Mouse (Mus musculus) CH12.LX (cell line): ENCODE measurements at regions not wholly inside any gene's neighbourhood (a gene's known extent, or its start where the extent isn't known, plus 50 kb on each side); places are given as distances from the start of the nearest gene placed in this dataset.

Experiments used
- DNase-seq: peaks from one replicate; pipeline ENCODE4 v3.0.0-alpha.2; 2013; ENCODE audit errors: extremely low read depth
- H3K27ac ChIP-seq: 2 replicates; pipeline ENCODE4 v1.5.1; 2012; ENCODE audit warnings: low read depth, mild to moderate bottlenecking, control low read depth, moderate library complexity; ENCODE audit not compliant: insufficient read depth
- H3K27me3 ChIP-seq: replicated peaks from 2 replicates; pipeline ENCODE3; 2012; ENCODE audit warnings: inconsistent platforms
- H3K36me3 ChIP-seq, 2 experiments: replicated peaks in 1 of 2; 2 replicates each; pipeline versions ENCODE3 to v1.6.1; 2012; ENCODE audit warnings: inconsistent platforms in 1 of 2, low read length in 1 of 2, mild to moderate bottlenecking in 1 of 2, mixed read lengths in 1 of 2, moderate library complexity in 1 of 2; ENCODE audit not compliant: control insufficient read depth in 1 of 2, insufficient read depth in 1 of 2
- H3K4me1 ChIP-seq, 2 experiments: 2 replicates each; pipeline ENCODE4 v1.6.1; 2012; ENCODE audit warnings: inconsistent platforms in 1 of 2, moderate library complexity in 1 of 2; ENCODE audit not compliant: insufficient read depth in 2 of 2, control insufficient read depth in 1 of 2
- H3K4me2 ChIP-seq: 2 replicates; pipeline ENCODE4 v1.6.1; 2012; ENCODE audit warnings: low read depth, mild to moderate bottlenecking, control low read depth; ENCODE audit not compliant: poor library complexity, insufficient read depth, severe bottlenecking
- H3K4me3 ChIP-seq, 3 experiments: fragments of 150-350 bp in 1 of 3; sonication (generic) in 1 of 3; replicated peaks in 1 of 3; 2 replicates each; pipeline versions ENCODE3 to v1.5.1; 2011 to 2012; ENCODE audit warnings: low read depth in 2 of 3, low read length in 2 of 3, mild to moderate bottlenecking in 2 of 3, moderate library complexity in 2 of 3, control low read depth in 1 of 3, improper control_type of control experiment in 1 of 3, inconsistent platforms in 1 of 3, mixed read lengths in 1 of 3; ENCODE audit not compliant: poor library complexity in 1 of 3
- H3K79me2 ChIP-seq: replicated peaks from 2 replicates; pipeline ENCODE4 v1.6.1; 2012; ENCODE audit warnings: mild to moderate bottlenecking, moderate library complexity; ENCODE audit not compliant: control insufficient read depth, poor library complexity, insufficient read depth, severe bottlenecking; ENCODE audit errors: extremely low read depth
- H3K9ac ChIP-seq: 2 replicates; pipeline ENCODE4 v1.6.1; 2012; ENCODE audit warnings: low read depth, mild to moderate bottlenecking, control low read depth, moderate library complexity; ENCODE audit not compliant: insufficient read depth
- H3K9me3 ChIP-seq: replicated peaks from 2 replicates; pipeline ENCODE3; 2012; ENCODE audit warnings: low read length, inconsistent platforms, mixed read lengths
- CHD2 ChIP-seq: IDR thresholded peaks from 2 replicates; pipeline ENCODE4 v1.6.1; 2011; ENCODE audit warnings: low read length, improper control_type of control experiment
- CTCF ChIP-seq, 2 experiments: IDR thresholded peaks in 1 of 2; conservative IDR thresholded peaks in 1 of 2; 2 replicates each; pipeline ENCODE4 v1.5.1; 2011 to 2012; ENCODE audit warnings: low read depth in 2 of 2, low read length in 2 of 2, improper control_type of control experiment in 1 of 2, inconsistent platforms in 1 of 2, mild to moderate bottlenecking in 1 of 2, moderate library complexity in 1 of 2
- E2F4 ChIP-seq: IDR thresholded peaks from 2 replicates; pipeline ENCODE4 v1.6.1; 2011; ENCODE audit warnings: low read depth, low read length, improper control_type of control experiment; ENCODE audit not compliant: insufficient replicate concordance
- ELF1 ChIP-seq: IDR thresholded peaks from 2 replicates; pipeline ENCODE4 v1.6.1; 2014; ENCODE audit warnings: low read depth, mild to moderate bottlenecking, inconsistent platforms, low read length, improper control_type of control experiment
- EP300 ChIP-seq: IDR thresholded peaks from 2 replicates; pipeline ENCODE4 v1.6.1; 2011; ENCODE audit warnings: low read length, improper control_type of control experiment
- ETS1 ChIP-seq: conservative IDR thresholded peaks from 2 replicates; pipeline ENCODE4 v1.6.1; 2012; ENCODE audit warnings: low read depth, mild to moderate bottlenecking, inconsistent platforms, low read length, improper control_type of control experiment, moderate library complexity
- HCFC1 ChIP-seq: IDR thresholded peaks from 2 replicates; pipeline ENCODE4 v1.6.1; 2012; ENCODE audit warnings: low read depth, mild to moderate bottlenecking, inconsistent platforms, low read length, improper control_type of control experiment
- JUN ChIP-seq: IDR thresholded peaks from 2 replicates; pipeline ENCODE4 v1.6.1; 2011; ENCODE audit warnings: low read depth, mild to moderate bottlenecking, low read length, improper control_type of control experiment, moderate library complexity; ENCODE audit not compliant: insufficient read depth
- JUND ChIP-seq: conservative IDR thresholded peaks from 2 replicates; pipeline ENCODE4 v1.6.1; 2011; ENCODE audit warnings: low read depth, low read length, improper control_type of control experiment
- MAFK ChIP-seq: IDR thresholded peaks from 2 replicates; pipeline ENCODE4 v1.6.1; 2011; ENCODE audit warnings: low read length, improper control_type of control experiment; ENCODE audit not compliant: insufficient replicate concordance
- MAX ChIP-seq: IDR thresholded peaks from 2 replicates; pipeline ENCODE4 v1.6.1; 2011; ENCODE audit warnings: low read length, improper control_type of control experiment
- MAZ ChIP-seq: IDR thresholded peaks from 2 replicates; pipeline ENCODE4 v1.6.1; 2012; ENCODE audit warnings: low read depth, mild to moderate bottlenecking, inconsistent platforms, low read length, improper control_type of control experiment, moderate library complexity
- MEF2A ChIP-seq: IDR thresholded peaks from 2 replicates; pipeline ENCODE4 v1.6.1; 2014; ENCODE audit warnings: low read depth, mild to moderate bottlenecking, inconsistent platforms, low read length, improper control_type of control experiment, borderline replicate concordance
- MXI1 ChIP-seq: IDR thresholded peaks from 2 replicates; pipeline ENCODE4 v1.6.1; 2011; ENCODE audit warnings: mild to moderate bottlenecking, low read depth, low read length, improper control_type of control experiment
- MYC ChIP-seq: IDR thresholded peaks from 2 replicates; pipeline ENCODE4 v1.6.1; 2011; ENCODE audit warnings: low read depth, mild to moderate bottlenecking, improper control_type of control experiment, low read length
- NRF1 ChIP-seq: IDR thresholded peaks from 2 replicates; pipeline ENCODE4 v1.6.1; 2014; ENCODE audit warnings: low read depth, mild to moderate bottlenecking, inconsistent platforms, low read length, improper control_type of control experiment, moderate library complexity
- POLR2A ChIP-seq: IDR thresholded peaks from 2 replicates; pipeline ENCODE4 v1.6.1; 2011; ENCODE audit warnings: low read depth, mild to moderate bottlenecking, improper control_type of control experiment, low read length
- SIN3A ChIP-seq: IDR thresholded peaks from 2 replicates; pipeline ENCODE4 v1.6.1; 2012; ENCODE audit warnings: low read length, improper control_type of control experiment, inconsistent platforms
- SMC3 ChIP-seq: IDR thresholded peaks from 2 replicates; pipeline ENCODE4 v1.6.1; 2011; ENCODE audit warnings: low read depth, low read length, improper control_type of control experiment
- TBP ChIP-seq: conservative IDR thresholded peaks from 2 replicates; pipeline ENCODE4 v1.6.1; 2011; ENCODE audit warnings: low read depth, low read length, improper control_type of control experiment
- UBTF ChIP-seq: IDR thresholded peaks from 2 replicates; pipeline ENCODE4 v1.6.1; 2012; ENCODE audit warnings: low read depth, mild to moderate bottlenecking, inconsistent platforms, low read length, improper control_type of control experiment, moderate library complexity
- USF1 ChIP-seq: IDR thresholded peaks from 2 replicates; pipeline ENCODE4 v1.6.1; 2014; ENCODE audit warnings: low read depth, mild to moderate bottlenecking, inconsistent platforms, low read length, improper control_type of control experiment
- USF2 ChIP-seq: conservative IDR thresholded peaks from 2 replicates; pipeline ENCODE4 v1.6.1; 2011; ENCODE audit warnings: low read depth, low read length, improper control_type of control experiment
- ZC3H11A ChIP-seq: IDR thresholded peaks from 2 replicates; pipeline ENCODE4 v1.6.1; 2012; ENCODE audit warnings: low read depth, mild to moderate bottlenecking, inconsistent platforms, low read length, improper control_type of control experiment
- ZKSCAN1 ChIP-seq: IDR thresholded peaks from 2 replicates; pipeline ENCODE4 v1.6.1; 2012; ENCODE audit warnings: low read depth, inconsistent platforms, low read length, improper control_type of control experiment, borderline replicate concordance
- ZMIZ1 ChIP-seq: IDR thresholded peaks from 2 replicates; pipeline ENCODE4 v1.6.1; 2012; ENCODE audit warnings: low read depth, mild to moderate bottlenecking, inconsistent platforms, low read length, improper control_type of control experiment
- ZNF384 ChIP-seq: IDR thresholded peaks from 2 replicates; pipeline ENCODE4 v1.6.1; 2012; ENCODE audit warnings: low read depth, low read length, improper control_type of control experiment, inconsistent platforms
- dilution Hi-C: fragments of 300-500 bp; cut with MboI; formaldehyde crosslinking; loops from 2 replicates; pipeline ENCODE4 v1.14.3; 2020; ENCODE audit warnings: low sequenced_read_pairs; ENCODE audit not compliant: extremely low pct_unique_long_range_greater_than_20kb, extremely low pct_ligation_motif_present
- in situ Hi-C: fragments of 300-500 bp; cut with MboI; formaldehyde crosslinking; loops from 3 replicates; pipeline ENCODE4 v1.14.3; 2019; ENCODE audit warnings: low sequenced_read_pairs, low pct_ligation_motif_present, low pct_unique_long_range_greater_than_20kb, mixed read lengths

GRCm38 (mm10) chr3:103496683-103497082 is 78.3 kb upstream of the Syt6 start:
- in situ Hi-C loops (no loop called here), dilution Hi-C loops (no loop called here)
- H3K4me3 ChIP-seq, result no peak overlapping the region
- H3K9me3 ChIP-seq, result no peaks in the 10 kb centered on the region
- TF ChIP-seq USF1, result no peak
- TF ChIP-seq UBTF, result no peak
- no peak for TF ChIP-seq TBP
- no peak for TF ChIP-seq HCFC1
- no peak for TF ChIP-seq CTCF (conservative IDR thresholded peaks at IDR 0.05 in 1 of 2, IDR thresholded peaks at IDR 0.05 in 1 of 2; ENCODE audit: low read depth in 2 of 2, low read length in 2 of 2)
- TF ChIP-seq ZC3H11A, result no peak
- TF ChIP-seq MAFK, result no peak
- no peak for TF ChIP-seq ELF1
- no peak for TF ChIP-seq USF2
- TF ChIP-seq JUND, result no peak
- no peak for TF ChIP-seq SIN3A
- TF ChIP-seq EP300, result no peak
- no peak for TF ChIP-seq ZMIZ1
- H3K79me2 ChIP-seq, result no peaks in the 10 kb centered on the region
- H3K9ac ChIP-seq, result no peak overlapping the region
- no peaks in the 10 kb centered on the region for H3K27me3 ChIP-seq
- peaks cover 0 to 19% of the 10 kb centered on the region in 2 experiments; a peak in 2 of 4 replicates for H3K4me1 ChIP-seq
- no peak overlapping the region for H3K4me2 ChIP-seq
- no peak for DNase-seq
- H3K27ac ChIP-seq, result no peak overlapping the region
- H3K36me3 ChIP-seq, result no peaks in the 10 kb centered on the region

DNA sequence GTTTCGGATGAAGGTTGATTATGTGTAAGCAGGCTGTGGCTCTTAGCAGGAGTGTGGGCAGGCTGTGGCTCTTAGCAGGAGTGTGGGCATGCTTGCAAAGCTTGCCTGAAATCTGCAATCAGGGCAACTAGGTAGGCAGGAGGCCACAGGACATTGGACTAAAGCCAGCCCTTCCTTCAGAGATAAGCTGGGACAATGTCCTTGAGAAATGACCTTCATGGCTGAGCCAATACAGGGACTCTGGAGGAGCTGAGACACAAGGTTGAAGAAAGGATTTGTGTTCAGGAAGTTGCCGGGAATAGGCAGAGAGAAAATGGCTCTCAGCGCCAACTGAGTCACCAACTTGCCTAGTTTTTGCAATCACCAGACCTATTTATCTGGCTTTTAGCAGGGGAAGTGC is 77.3 kb upstream of the Syt6 start:
- Histone ChIP-seq H3K27me3 (no peaks in the 10 kb centered on the region), H3K9ac (no peak overlapping the region), H3K36me3 (no peaks in the 10 kb centered on the region), H3K4me3 (no peak overlapping the region), H3K4me2 (no peak overlapping the region), H3K9me3 (no peaks in the 10 kb centered on the region), H3K4me1 (peaks cover 3 to 22% of the 10 kb centered on the region in 2 experiments; a peak in 3 of 4 replicates), H3K79me2 (no peaks in the 10 kb centered on the region), H3K27ac (no peak overlapping the region)
- TF ChIP-seq ZKSCAN1, result no peak
- no peak for TF ChIP-seq MXI1
- no peak for TF ChIP-seq MAFK
- no peak for TF ChIP-seq ELF1
- TF ChIP-seq POLR2A, result no peak
- no peak for TF ChIP-seq CTCF (conservative IDR thresholded peaks at IDR 0.05 in 1 of 2, IDR thresholded peaks at IDR 0.05 in 1 of 2; ENCODE audit: low read depth in 2 of 2, low read length in 2 of 2)
- no peak for TF ChIP-seq SMC3
- TF ChIP-seq ZNF384, result no peak
- TF ChIP-seq USF1, result no peak
- no peak for TF ChIP-seq JUND
- no peak for TF ChIP-seq CHD2
- no peak for TF ChIP-seq ZMIZ1
- TF ChIP-seq E2F4, result no peak
- TF ChIP-seq ETS1, result no peak
- TF ChIP-seq MAX, result no peak
- TF ChIP-seq MYC, result no peak
- TF ChIP-seq NRF1, result no peak
- no peak for TF ChIP-seq MEF2A
- no peak for TF ChIP-seq JUN
- no peak for TF ChIP-seq MAZ
- no peak for DNase-seq
- dilution Hi-C loops, result no loop called here
- in situ Hi-C loops, result no loop called here
